Mouse (Mus musculus) kidney, postnatal 36 days (tissue): Measurements from ENCODE around the gene Sos2.
"Not testable (repeated sequence)": the region's sequence is repeated elsewhere in the genome, so short reads cannot be mapped to it uniquely, and the experiment has no call there.

Experiments
- DNase-seq, 2 experiments: peaks; one replicate each; pipeline ENCODE4 v3.0.0; 2021 to 2022; ENCODE audit warnings: mixed read lengths in 2 of 2

Gene Sos2

DNA sequence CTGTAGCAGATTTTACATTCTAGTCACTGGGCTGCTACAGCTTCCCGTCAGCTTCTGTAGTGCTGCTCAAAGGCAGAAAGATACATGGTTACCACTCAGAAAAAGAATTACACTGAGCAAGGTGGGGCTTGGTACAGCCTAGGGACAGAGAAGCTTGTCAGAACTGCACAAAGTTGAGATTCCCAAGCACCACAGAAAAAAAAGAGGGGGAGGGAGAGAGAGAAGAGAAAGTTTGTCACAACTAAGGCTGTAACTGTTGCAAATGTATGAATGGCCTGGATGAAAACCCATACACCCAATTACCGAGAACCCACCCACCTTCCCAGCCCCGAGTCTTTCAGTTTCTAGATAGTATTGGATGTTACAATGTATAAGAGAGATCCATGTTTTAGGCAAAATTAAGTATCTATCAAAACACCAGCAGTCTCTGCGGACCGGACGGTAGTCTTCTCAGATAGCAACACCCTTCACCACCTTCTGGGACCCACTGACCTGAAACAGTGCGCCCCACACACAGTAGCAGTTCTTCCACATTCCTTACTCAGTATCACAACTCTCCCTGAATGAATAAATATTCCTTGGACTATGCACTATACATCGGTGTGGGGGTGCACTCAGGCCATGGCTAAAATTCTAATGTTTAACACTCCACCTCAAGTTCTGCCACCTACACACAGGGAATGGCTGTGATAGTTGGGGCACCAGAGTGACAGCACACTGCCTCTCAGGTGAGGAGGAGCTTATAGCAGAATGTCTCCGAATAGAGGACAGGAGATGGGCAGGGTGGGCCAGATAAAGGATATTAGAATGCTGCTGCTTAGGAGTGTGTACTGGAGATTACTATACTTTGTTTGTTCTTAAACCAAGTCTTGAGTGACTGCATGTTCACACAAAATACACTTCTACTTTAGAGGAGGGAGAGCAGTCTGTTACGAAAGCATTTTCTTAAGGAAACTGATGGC, 6.8 kb downstream of the Sos2 start:
- no peak for DNase-seq

DNA sequence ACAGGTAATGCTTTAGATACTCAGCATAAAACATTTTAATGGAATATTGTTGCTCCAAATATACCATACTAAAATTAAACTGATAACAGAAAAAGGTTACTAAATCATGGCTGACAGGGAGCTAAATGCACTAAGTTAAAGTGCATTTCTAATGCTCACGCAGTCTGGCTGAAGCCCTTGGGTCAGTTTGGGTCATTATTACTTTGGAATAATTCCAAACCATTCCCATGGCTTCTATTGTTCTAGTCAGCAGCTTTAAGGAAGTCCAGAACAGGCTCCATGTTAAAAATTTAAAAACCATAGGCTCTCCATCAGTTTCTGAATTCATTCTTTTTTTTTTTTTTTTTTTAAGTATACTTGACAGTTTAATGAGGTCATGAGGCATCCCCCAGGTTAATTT, 7.5 kb downstream of the Sos2 start:
- no peak for DNase-seq

DNA sequence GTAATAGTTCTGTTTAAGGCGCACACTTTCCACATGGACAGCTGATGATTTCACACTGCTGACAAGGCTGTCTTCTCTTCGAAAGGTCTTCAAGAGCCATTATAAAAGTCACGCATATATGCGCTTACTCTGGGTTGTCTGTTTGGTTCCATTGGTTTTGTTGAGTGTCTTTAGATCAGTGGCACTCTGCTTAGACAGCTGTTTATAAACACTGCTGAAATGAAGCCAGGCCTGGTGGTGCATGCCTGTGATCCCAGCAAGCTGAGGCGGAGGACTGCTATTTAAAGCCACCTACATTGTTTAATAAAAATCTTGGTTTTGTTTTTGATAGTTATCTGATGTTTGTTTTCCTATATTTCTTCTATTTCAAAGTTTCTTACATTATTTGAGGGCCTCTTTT, 14.9 kb downstream of the Sos2 start:
- no peak for DNase-seq

DNA sequence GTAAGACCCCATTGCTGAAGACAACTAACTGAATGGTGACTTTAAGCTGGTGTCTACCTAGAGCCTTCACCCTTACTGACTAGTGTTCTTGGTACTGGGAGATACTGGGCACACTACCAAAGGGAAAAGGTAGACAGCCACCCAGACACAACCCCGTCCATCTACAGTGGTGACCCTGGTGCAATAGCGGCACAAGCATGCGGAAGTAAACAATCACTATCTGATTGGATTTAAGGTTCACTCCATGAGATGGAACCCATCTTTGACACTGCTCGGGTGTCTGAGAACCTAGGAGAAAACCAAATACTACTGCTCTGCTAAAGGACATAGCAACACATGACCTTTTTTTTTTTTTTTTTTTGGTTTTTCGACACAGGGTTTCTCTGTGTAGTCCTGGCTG, 20.0 kb downstream of the Sos2 start:
- DNase-seq = no peak

DNA sequence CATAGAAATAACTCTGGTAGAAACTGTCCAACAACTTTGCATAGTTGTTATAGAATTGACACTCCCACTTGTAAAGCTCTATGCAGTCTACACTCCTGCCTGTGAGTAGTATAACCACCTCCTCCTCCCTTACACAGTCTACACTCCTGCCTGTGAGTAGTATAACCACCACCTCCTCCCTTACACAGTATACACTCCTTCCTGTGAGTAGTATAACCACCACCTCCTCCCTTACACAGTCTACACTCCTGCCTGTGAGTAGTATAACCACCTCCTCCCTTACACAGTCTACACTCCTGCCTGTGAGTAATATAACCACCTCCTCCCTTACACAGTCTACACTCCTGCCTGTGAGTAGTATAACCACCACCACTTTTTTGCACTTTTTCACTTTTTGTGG, 27.7 kb downstream of the Sos2 start:
- not testable (repeated sequence) for DNase-seq

DNA sequence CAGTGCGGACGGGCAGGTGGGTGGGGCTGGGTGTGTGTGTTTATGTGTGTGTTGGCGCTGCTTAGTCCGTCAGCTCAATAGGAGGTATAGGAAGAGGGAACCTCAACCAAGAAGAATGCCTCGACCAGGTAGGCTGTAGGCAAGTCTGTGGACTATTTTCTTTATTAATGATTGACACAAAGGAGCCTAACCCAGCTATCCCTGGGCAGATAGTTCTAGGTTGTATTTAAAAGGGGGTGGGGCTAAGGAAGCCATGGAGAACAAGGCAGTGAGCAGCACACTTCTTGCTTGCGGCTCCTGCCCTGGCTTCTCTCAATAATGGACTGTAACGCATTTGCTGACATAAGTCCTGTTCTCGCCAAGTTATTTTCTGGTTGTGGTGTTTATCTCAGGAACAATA, 32.1 kb downstream of the Sos2 start:
- peak; percentile 14 to 51 for DNase-seq

DNA sequence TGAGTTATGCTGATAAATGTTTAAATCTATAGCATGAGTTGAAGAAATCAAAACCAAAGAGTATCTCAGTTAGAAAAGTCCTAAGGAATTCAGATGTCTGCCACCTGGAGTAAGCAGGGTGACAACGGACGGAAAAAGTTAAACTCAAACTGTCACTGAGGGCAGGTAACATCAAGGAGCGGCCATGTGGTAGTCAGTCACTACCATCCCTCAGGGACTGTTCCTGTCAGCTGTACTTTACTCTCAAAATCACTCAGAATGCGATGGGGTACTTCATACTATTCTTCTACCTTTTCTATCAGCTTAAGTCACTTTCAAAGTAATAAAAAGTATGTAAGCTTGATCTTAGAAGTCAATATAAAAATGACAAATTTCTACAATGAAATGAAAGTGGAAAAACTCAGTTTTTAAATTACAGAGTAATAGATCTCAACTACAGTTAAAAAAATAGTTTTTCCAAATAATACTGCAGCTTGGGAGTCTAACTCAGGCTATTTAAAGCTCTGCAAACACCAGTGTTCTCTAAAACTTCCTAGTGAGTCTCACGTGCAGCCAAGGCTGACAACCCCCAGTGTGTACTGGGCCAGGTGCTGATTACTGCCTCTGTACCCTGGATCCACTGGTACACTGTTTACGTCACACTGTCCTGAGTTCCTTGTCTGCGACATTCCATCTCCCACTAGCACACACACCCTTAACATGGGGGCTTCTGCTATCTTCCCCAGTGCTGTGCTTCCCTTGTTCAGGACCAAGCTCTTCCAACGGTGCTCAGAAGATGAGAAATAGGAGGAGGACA, 35.6 kb downstream of the Sos2 start:
- no peak for DNase-seq

DNA sequence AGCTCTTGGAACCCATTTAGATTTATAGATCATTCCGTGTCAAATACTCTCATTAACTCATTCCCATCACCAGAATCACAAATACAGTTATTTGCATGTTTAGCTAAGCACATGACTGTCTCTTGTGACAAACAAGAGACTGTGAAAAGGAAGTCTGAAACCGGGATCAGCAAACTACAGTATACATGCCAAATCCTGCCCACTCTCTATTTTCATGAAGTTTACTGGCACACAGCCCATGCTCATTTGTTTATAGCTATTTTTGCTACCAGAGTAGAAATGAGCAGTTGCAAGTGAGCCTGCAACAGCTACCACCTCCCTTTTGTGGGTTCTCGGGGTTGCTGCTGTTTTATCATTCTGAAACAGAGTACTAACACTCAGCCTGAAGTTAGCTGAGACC, 36.8 kb downstream of the Sos2 start:
- peak; percentile 19 to 44 for DNase-seq

DNA sequence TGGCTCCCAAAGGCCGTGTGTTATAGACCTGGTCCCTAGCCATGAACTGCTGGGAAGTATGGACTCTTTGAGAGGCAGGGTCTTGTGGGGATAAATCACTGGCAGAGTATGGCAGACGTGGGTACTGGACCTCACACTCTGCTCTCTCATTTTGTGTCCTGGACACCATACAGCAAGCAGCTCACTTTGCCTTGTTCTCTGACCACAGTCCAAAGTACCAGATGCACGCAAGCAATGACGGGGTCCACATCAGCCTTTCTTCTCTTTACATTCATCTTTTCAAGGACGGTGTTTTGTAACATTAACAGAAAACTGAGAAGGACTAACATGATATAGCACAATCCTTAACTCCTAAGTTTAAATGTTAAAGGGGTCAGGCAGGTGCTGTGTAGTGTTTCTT, 38.8 kb downstream of the Sos2 start:
- DNase-seq = peak; percentile 11 to 17

DNA sequence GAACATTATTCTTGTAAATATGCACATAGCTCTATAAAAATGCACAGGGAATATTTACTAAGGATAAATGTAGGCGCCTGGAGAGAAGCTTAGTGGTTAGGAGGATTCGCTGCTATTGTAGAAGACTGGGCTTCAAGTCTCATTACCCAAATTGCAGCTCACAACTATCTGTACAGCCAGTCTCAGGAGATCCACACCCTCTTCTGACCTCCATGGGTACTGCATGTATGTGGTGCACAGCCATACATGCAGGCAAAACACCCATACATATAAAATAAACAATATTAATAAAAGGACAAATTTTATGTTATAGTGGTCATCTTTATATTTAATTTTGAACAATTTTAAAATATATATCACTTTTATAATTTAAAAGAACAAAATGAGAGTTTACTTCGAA, 46.9 kb downstream of the Sos2 start:
- DNase-seq = peak in 1 of 2 experiments; percentile 29

DNA sequence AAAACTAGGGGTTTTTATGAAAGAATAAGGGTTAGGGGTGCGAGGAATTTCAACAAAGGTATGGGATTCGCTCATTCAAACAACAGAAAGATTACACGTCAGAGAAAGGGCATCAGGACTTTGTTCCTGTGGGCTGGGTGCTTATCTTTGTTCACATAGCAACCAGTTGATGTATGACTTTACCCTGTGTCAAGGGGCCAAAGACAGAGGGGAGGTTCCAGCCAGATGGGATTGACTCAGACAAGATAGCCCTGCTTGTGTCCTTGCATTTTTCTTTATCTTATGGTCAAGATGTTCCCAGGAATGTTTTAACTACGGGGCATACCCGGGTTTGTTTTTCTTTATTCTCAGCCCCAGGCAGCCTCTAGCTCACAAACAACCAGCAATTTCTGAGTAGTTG, 63.1 kb downstream of the Sos2 start:
- not testable (repeated sequence) for DNase-seq

DNA sequence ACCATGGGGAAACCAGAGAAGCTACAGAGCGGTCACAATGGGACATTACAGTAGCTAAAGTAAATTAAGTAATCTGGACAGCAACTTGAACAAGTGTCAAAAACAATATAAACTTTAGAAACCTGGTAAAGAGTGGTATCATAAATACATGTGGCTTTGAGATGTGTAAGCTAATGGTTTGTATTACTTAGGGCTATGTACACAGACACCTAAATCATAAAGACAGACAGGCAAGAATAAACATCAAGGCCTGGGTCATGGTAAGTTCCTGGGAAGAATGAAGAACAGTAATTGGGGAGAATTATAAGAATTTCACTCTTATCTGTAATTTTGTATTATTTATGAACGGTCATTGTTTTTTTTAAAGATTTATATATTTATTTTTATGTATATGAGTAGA, 77.3 kb downstream of the Sos2 start:
- DNase-seq = no peak

DNA sequence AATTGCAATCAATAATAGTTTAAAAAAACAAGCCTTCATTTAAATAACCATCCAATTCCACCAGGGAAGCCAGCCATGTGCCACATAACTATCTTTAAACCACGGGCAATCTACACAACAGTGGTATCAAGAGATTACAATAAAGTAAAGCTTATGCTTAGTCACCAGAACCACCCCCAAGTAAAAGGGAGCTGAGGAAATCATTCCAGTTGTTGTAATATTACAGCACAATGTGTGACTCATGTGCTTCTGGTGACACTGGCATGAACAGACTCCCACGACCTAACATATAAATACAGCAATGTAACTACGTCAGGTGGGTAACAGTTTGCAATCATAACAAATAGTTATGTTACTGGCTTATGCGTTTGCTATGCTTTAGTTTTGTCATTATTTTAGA, 84.2 kb downstream of the Sos2 start:
- no peak for DNase-seq

DNA sequence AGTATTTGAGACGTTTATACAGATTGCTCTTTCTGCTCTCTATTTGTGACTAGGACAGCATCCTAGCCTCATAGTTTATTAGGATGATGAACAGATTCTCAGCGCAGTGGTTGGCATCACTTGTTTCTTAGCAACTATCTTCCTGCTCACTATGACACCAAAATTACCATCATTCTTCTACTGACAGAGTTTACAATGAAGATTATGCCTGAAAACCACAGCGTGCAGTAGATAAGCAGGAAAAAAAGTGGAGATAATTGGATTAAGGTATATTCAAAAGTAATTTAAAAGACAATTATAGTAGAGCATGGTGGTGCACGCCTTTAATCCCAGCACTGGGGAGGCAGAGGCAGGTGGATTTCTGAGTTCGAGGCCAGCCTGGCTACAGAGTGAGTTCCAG, 88.5 kb downstream of the Sos2 start:
- no peak for DNase-seq

DNA sequence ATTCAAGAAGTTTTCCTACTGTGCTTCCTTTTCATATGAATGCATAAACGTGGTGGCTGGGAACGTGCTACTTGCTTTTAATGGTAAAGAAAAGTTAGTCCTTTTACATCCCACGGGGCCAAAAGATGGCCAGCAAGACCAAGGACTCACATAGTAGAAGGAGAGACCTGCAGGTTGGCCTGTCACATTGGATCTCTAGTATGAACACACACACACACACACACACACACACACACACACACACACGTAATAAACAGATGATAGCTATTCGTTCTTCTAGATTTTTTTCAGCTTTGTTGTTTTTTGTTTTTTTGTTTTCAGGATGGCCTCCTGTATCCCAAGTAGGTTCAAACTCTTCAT, 98.4 kb downstream of the Sos2 start:
- no peak for DNase-seq

DNA sequence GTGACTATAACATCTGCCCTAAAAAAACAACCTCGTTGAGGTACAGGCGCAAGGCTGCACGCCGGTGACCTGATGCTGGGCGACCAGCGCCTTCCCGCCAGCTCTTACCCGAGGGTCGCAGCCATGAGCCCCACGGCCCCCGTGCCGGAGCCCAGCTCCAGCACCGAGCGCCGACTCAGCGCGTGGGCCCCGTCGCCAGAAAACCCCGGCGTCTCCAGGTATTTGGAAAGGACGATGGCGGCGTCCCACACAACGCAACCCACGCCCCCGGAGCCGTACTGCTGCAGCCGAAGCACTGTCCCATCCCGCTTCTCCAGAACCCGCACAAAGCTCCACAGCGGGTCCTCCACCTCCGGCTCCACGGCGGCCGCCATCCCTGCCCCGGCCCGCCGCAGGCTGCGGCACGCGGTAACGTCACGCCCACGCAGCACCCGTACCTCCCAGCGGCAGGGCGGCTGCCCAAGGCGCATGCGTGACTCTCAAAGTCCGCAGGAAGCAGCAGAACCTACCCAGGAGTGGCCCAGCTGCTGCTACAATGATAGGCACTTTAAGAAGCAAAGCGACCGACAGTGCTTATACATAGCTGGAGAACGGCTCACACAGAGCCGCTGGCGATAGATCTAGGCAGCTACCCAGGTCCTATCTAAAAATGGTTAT, 98.9 kb downstream of the Sos2 start, which contains the start of gene Vcpkmt:
TSS of gene Vcpkmt (minus strand) at position 416 of the 657 bp plus-strand sequence.
- peak; percentile 88 to 94 for DNase-seq

DNA sequence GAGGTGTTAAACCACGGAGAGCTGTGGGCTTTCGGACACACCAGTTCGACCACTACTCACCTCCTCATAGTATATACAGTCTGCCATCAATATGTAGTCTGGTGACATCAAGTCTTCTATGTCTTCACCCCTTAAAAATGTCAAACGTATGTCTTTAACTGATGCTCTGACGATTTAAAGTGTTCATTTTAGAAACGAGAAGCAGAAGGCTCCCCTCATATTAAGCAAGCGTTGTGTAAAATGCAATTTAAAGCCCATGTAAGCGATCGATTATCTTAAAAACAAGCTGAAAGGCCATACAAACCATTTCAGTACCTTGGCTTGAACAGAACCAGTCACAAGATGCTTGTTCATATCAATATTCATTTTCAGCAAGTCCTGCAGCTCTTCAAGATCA, 99.4 kb downstream of the Sos2 start:
- no peak for DNase-seq

DNA sequence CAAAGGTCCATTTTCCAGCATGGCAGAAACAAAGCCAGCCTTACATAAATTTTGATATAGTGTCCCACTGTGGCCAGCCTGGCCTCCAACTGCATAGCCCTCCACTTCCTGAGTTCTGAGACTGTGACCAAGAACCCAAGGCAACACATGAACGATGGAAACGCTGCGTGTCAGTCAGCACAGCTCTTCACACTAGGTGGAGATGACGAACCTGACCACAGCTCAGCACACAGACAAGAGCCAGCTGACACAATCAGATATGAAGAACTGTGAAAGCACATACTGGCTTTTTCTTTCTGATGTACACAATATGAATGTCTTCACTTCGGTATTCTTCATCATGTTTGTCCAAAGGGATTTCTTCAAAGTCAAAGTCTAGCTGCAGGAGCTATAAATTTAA, 102.0 kb downstream of the Sos2 start:
- no peak for DNase-seq

DNA sequence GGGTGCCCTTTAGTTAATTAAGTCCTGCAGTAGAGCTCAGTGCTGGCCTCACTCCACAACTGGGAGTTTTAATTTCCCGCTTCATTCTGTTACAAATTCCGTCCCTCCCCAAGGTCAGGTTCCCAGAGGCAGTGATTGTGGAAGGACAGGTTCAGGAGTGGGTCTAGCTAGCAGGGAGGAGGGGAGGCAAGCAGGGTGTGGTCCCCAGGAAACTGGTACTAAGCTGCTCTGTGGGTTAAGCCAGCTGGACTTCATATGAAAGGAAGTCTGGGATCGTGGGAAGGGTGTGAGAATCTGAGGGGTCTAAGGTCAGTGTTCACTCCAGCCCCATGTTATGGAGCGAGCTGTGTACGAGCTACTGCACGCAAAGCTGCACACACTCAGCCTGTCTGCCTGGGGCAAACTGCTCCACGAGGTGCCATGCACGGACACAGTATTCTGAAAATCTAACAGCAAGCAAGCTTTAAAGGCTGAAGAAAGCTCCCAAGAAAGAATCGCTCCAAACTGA, 105.5 kb downstream of the Sos2 start:
- DNase-seq = peak; percentile 24 to 28

DNA sequence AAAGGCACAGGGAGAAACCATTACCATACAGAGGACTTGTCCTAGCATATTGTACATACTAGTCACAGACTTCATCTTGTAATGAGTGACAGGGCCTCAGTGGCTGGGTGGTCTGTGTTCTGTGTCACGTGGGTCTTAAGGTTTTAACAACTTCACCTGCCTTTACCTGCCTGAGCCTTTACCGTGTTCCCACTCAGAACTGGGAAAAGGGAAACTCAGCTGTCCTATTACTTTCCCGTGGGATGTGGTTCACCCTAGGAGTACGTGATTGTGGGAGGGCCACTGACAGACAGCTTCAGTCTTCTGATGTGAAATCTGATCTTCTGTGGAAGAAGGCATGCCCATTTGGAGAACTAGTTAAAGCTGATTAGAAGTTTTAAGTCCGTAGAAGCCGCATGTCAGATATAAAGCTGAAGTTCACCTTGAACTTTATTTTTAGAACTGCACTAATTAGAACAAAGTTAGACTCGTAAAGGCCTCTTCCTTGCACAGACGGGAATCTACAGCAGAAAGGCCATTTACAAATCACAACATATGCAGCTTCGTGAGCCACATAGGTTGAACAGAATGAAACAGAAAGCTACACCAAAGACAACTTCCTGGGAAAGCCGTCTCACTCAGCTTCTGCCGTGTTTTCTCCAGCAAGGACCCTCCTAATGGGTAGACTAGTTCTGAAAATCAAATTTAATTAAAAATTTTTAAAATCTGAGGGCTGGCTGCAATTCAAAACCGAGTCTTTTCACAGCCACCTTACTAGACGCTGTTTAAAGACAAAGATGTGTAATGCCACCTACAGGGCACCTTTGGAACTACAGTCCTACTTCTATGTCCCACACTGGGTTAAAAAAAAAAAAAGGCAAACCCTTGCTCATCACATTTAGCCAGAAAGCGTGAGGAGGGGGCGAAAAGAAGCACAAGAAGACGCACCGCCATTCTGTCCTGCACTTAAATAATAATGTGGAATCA, 107.5 kb downstream of the Sos2 start:
- peak; percentile 87 to 91 for DNase-seq

DNA sequence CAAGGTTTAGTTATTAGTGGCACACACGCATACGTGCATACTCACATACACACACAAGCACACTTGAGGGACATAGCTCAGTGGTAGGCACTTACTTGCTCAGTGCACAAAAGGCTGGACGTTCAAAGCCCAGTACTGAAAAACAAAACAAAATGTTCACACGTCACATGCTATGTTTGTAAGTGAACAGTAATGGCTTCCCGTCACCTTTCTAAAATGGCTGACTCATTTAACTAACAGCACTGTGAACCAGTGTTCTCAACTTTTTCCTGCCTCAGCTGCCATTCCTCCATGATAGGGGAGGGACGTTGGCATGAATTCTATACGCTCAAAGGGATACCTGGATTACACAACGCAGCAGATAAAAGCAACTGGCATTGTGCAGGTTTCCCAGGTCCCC, 108.4 kb downstream of the Sos2 start:
- no peak for DNase-seq

DNA sequence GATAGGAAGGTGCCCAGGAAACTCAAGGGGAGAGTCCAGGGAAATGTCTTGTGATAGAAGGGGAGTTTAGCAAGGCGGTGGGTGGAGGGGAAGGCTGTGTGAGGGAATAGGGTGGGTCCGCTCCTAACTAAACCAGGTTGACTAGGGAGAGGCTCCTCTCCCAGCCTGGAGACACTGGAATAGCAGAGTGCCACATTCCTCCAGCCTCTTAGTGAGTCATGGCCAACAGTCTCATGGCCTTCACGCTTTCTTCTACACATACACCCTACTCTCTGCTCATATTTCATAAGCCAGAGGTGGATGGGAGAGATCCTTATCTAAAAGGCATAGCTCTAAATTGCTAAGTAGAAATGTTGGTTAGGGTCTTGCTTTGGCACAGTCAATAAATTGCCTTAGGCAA, 111.7 kb downstream of the Sos2 start:
- no peak for DNase-seq
